Mouse (Mus musculus) fibroblast of lung, adult 2 months (primary cell): Measurements from ENCODE around the gene Fam216a.
"Not testable (repeated sequence)": the region's sequence is repeated elsewhere in the genome, so short reads cannot be mapped to it uniquely, and the experiment has no call there.

Experiments
- DNase-seq: peaks from one replicate; pipeline ENCODE4 v3.0.0-alpha.2; 2011; ENCODE audit warnings: low read depth

Fam216a gene

DNA sequence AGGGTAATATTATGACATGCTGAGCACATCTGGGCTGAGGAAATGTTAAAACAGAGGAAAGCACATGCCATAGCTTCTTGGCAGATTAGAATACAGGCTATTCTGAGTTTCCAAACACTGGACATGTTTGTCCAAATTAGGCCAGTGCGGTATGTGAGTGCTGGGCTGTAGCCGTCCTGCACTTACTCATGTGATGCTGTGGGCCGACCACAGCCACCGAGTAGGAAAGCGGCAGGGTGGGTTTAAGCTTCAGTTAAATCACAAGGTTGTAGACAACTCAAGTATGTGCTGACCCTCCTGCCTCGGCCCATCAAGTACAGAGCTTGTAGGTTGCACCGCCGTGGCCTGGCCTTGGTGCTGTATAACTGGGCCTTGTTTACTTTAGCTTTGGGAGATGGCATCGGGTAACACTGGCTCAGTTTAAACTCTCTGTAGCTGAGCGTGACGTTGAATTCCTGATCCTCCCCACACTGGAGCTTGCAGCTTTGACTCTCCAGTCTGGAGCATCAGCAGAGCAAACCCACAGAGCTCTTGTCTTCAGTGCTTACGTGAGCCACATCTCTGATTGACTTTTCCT lies 51.9 kb downstream of the Fam216a start:
- DNase-seq, result peak; percentile 79

GRCm38 (mm10) chr5:122319474-122320204 lies 52.5 kb downstream of the Fam216a start:
- no peak for DNase-seq

DNA sequence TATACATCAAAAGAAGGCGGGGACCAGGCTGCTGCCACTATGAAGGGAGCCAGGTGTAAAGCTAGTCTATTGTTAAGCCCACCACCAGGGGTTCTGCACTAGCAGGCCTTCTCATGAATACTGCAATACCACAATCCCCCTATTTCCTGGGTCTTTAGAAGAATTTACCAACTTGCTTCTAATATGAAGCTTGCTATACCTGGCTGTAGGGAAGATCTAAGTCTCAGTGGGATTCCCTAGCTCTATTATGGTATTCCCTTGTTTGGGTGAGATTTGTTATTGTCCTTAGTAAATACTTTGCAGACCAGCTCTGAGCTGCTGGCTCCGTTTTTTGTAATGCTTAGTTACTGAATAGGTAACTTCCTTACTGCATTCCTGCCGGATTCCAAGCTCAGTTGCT lies 53.2 kb downstream of the Fam216a start:
- not testable (repeated sequence) for DNase-seq

- no peak for DNase-seq
Measured at GRCm38 (mm10) chr5:122318100-122318499, 54.1 kb downstream of the Fam216a start.

GRCm38 (mm10) chr5:122317329-122318045 lies 54.7 kb downstream of the Fam216a start:
- no peak for DNase-seq

- DNase-seq, result peak; percentile 98
Measured at GRCm38 (mm10) chr5:122314966-122315667, 57.0 kb downstream of the Fam216a start.
